Mouse (Mus musculus) small intestine, adult 2 months (tissue): ENCODE measurements at regions not wholly inside any gene's neighbourhood (a gene's known extent, or its start where the extent isn't known, plus 50 kb on each side); places are given as distances from the start of the nearest gene placed in this dataset.
"Not testable (repeated sequence)": the region's sequence is repeated elsewhere in the genome, so short reads cannot be mapped to it uniquely, and the experiment has no call there.

Source experiments
- H3K27ac ChIP-seq: fragments of 200-500 bp; 2 replicates; pipeline ENCODE4 v1.5.1; 2012; ENCODE audit warnings: low read depth, low read length, control low read depth, inconsistent platforms; ENCODE audit not compliant: insufficient read depth
- H3K27me3 ChIP-seq: fragments of 200-500 bp; 2 replicates; pipeline ENCODE4 v1.6.1; 2012; ENCODE audit warnings: mild to moderate bottlenecking, moderate library complexity, low read length, inconsistent platforms; ENCODE audit not compliant: control insufficient read depth, insufficient read depth
- H3K36me3 ChIP-seq: fragments of 200-500 bp; 2 replicates; pipeline ENCODE4 v1.6.1; 2012; ENCODE audit warnings: mild to moderate bottlenecking, low read length, control low read depth, inconsistent platforms; ENCODE audit not compliant: control insufficient read depth, insufficient read depth
- H3K4me1 ChIP-seq: fragments of 200-500 bp; 2 replicates; pipeline ENCODE4 v1.6.1; 2012; ENCODE audit warnings: low read length, inconsistent platforms, mixed read lengths; ENCODE audit not compliant: control insufficient read depth, insufficient read depth, insufficient read length
- H3K4me3 ChIP-seq: fragments of 200-500 bp; 2 replicates; pipeline ENCODE4 v1.5.1; 2012; ENCODE audit warnings: low read depth, mild to moderate bottlenecking, control low read depth, inconsistent platforms, low read length, moderate library complexity
- CTCF ChIP-seq: fragments of 200-500 bp; IDR thresholded peaks from 2 replicates; pipeline ENCODE4 v1.5.1; 2012; ENCODE audit warnings: low read depth, mild to moderate bottlenecking, control low read depth, inconsistent platforms, low read length, moderate library complexity, mixed read lengths; ENCODE audit not compliant: insufficient replicate concordance, insufficient read length; ENCODE audit errors: extremely low read depth
- POLR2A ChIP-seq: fragments of 200-500 bp; IDR thresholded peaks from 2 replicates; pipeline ENCODE4 v1.6.1; 2012; ENCODE audit warnings: low read depth, mild to moderate bottlenecking, control low read depth, inconsistent platforms, low read length, moderate library complexity
- WGBS: fragments of 180-500 bp; shearing (Covaris S2); methylation state at CpG from one replicate; pipeline ENCODE4 v1.1.7; 2018; 5-methylcytosine and 5-hydroxymethylcytosine counted together

- Histone ChIP-seq H3K27me3 (no peaks in the 10 kb centered on the region), H3K4me3 (no peak overlapping the region), H3K27ac (no peak overlapping the region), H3K36me3 (no peaks in the 10 kb centered on the region), H3K4me1 (no peaks in the 10 kb centered on the region)
- TF ChIP-seq CTCF, result no peak
- no peak for TF ChIP-seq POLR2A
- WGBS, result 81% methylated on average over 1 of the region's 1 CpGs
Observed at GRCm38 (mm10) chr14:16074089-16074488, 175.0 kb upstream of the Ngly1 start.

DNA sequence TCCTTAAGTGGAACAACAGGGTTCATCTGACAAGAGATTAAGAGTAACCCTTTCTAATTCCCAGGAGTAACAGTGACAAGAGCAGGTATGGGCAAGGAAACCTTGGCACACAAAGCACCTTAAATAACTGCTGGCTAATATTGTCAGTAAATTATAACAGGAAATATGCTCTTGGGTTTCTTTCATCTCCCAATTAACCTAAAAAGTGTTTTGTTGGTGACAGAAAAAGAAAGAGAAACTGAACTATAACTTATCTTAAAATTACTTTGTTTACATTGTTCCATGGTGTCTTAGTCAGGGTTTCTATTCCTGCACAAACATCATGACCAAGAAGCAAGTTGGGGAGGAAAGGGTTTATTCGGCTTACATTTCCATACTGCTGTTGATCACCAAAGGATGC, 170.0 kb upstream of the Ngly1 start:
- H3K36me3 ChIP-seq, result no peaks in the 10 kb centered on the region
- no peak overlapping the region for H3K4me3 ChIP-seq
- no peaks in the 10 kb centered on the region for H3K4me1 ChIP-seq
- H3K27me3 ChIP-seq, result no peaks in the 10 kb centered on the region
- TF ChIP-seq POLR2A, result no peak
- TF ChIP-seq CTCF, result no peak
- no peak overlapping the region for H3K27ac ChIP-seq
- WGBS, result 77% methylated on average over 1 of the region's 1 CpGs

DNA sequence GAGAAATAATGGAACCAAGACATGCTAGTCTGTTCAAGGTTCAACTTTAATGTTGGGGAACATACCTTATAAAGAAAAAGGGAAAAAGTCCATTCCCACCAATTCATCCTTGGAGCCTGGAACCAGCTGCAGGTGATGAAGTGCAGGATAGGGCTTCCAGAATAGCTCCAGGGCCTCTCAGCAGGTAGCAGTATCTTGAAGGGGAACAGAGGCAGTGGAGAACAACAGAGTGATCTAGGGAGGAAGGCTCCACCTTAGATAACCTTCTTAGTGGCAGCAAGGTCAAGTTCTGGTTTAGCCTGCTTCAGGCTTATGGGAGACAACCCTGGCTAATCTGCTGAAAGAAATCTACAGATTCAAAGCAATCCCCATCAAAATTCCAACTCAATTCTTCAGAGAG, 161.8 kb upstream of the Ngly1 start:
- not testable (repeated sequence) for H3K27ac ChIP-seq, H3K4me3 ChIP-seq, H3K27me3 ChIP-seq, H3K4me1 ChIP-seq, H3K36me3 ChIP-seq

- H3K4me3 ChIP-seq, result no peak overlapping the region
- TF ChIP-seq CTCF, result no peak
- no peaks in the 10 kb centered on the region for H3K36me3 ChIP-seq
- no peaks in the 10 kb centered on the region for H3K27me3 ChIP-seq
- no peaks in the 10 kb centered on the region for H3K4me1 ChIP-seq
- 90% methylated on average over 4 of the region's 4 CpGs for WGBS
- H3K27ac ChIP-seq, result no peak overlapping the region
Observed at GRCm38 (mm10) chr14:16092391-16093132, 156.5 kb upstream of the Ngly1 start.

DNA sequence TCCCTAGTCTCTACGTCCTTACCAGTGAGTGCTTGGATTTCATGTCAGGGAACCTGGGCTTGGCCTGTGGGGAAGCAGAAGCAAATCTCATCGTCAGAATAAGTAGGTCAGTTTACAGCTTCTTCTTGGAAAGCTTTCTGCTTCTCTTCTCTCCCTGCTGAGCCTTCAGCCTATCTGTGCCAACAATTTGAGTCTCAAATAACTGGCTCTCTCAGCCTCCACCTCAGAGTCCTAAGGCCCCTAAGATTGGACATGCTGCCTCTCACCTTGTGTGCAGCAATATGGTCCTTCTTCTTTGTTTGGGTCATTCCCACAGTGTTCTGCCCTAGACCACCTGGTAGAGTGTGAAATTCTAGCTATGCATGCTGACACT, 156.0 kb upstream of the Ngly1 start:
- no peak overlapping the region for H3K4me3 ChIP-seq
- TF ChIP-seq CTCF (no peak), POLR2A (no peak)
- no peaks in the 10 kb centered on the region for H3K27me3 ChIP-seq
- H3K4me1 ChIP-seq, result no peaks in the 10 kb centered on the region
- no peaks in the 10 kb centered on the region for H3K36me3 ChIP-seq
- 55% methylated on average over 2 of the region's 2 CpGs for WGBS
- H3K27ac ChIP-seq, result no peak overlapping the region

DNA sequence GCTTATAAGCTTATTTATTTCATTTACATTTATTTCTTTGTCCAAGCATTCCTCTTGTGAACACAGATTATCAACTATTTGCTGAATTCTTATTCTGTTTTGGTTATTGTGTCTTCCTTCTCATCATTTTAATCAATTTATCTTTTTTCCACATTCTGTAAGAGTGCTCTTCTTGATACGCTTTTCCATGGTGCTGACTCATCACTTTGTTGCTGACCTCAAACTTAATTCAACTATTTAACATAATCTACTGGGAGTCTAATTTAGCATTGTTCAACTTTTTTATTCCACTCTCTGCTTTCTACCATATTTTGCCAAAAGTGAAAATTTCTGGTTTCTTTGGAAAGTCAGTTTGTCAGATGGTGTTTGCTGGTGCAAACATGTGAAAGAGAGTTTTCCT, 139.7 kb upstream of the Ngly1 start:
- no peak overlapping the region for H3K27ac ChIP-seq
- H3K4me1 ChIP-seq, result no peaks in the 10 kb centered on the region
- H3K27me3 ChIP-seq, result no peaks in the 10 kb centered on the region
- no peak overlapping the region for H3K4me3 ChIP-seq
- 89% methylated on average over 1 of the region's 1 CpGs for WGBS
- H3K36me3 ChIP-seq, result no peaks in the 10 kb centered on the region
- TF ChIP-seq POLR2A, result no peak
- no peak for TF ChIP-seq CTCF

- Histone ChIP-seq H3K27me3 (no peaks in the 10 kb centered on the region), H3K4me1 (no peaks in the 10 kb centered on the region), H3K36me3 (no peaks in the 10 kb centered on the region), H3K4me3 (no peak overlapping the region), H3K27ac (no peak overlapping the region)
- WGBS, result 84% methylated on average over 3 of the region's 3 CpGs
- TF ChIP-seq CTCF (no peak), POLR2A (no peak)
Observed at GRCm38 (mm10) chr14:16132672-16133071, 116.4 kb upstream of the Ngly1 start.

- Histone ChIP-seq H3K36me3 (no peaks in the 10 kb centered on the region), H3K4me3 (no peak overlapping the region), H3K4me1 (no peaks in the 10 kb centered on the region), H3K27me3 (no peaks in the 10 kb centered on the region), H3K27ac (no peak overlapping the region)
- TF ChIP-seq CTCF (no peak), POLR2A (no peak)
- 68% methylated on average over 3 of the region's 3 CpGs for WGBS
Observed at GRCm38 (mm10) chr14:16133410-16133809, 115.7 kb upstream of the Ngly1 start.
